Mouse (Mus musculus) C2C12 (cell line): Measurements from ENCODE around the gene Hmgcs1.

ENCODE experiments used
- CEBPB ChIP-seq: IDR thresholded peaks from one replicate; pipeline ENCODE4 v1.6.1; 2011; ENCODE audit warnings: low read depth, mild to moderate bottlenecking, control low read depth, moderate library complexity
- CTCF ChIP-seq: IDR thresholded peaks from one replicate; pipeline ENCODE4 v1.5.1; 2011; ENCODE audit not compliant: control insufficient read depth, insufficient read depth, insufficient read length
- FOSL1 ChIP-seq: IDR thresholded peaks from one replicate; pipeline ENCODE4 v1.8.0; 2011; ENCODE audit warnings: mild to moderate bottlenecking, low read length; ENCODE audit not compliant: poor library complexity, insufficient read depth, severe bottlenecking
- MAX ChIP-seq: IDR thresholded peaks from one replicate; pipeline ENCODE4 v1.6.1; 2011; ENCODE audit warnings: mild to moderate bottlenecking, control low read depth
- MYOD1 ChIP-seq: IDR thresholded peaks from one replicate; pipeline ENCODE4 v1.6.1; 2011; ENCODE audit warnings: low read depth; ENCODE audit not compliant: control insufficient read depth, insufficient read length
- MYOG ChIP-seq: IDR thresholded peaks from one replicate; pipeline ENCODE4 v1.6.1; 2011; ENCODE audit not compliant: control insufficient read depth, insufficient read length; ENCODE audit errors: extremely low read depth
- USF1 ChIP-seq: IDR thresholded peaks from one replicate; pipeline ENCODE4 v1.6.1; 2011; ENCODE audit warnings: low read depth, mild to moderate bottlenecking, control low read depth, moderate library complexity

DNA sequence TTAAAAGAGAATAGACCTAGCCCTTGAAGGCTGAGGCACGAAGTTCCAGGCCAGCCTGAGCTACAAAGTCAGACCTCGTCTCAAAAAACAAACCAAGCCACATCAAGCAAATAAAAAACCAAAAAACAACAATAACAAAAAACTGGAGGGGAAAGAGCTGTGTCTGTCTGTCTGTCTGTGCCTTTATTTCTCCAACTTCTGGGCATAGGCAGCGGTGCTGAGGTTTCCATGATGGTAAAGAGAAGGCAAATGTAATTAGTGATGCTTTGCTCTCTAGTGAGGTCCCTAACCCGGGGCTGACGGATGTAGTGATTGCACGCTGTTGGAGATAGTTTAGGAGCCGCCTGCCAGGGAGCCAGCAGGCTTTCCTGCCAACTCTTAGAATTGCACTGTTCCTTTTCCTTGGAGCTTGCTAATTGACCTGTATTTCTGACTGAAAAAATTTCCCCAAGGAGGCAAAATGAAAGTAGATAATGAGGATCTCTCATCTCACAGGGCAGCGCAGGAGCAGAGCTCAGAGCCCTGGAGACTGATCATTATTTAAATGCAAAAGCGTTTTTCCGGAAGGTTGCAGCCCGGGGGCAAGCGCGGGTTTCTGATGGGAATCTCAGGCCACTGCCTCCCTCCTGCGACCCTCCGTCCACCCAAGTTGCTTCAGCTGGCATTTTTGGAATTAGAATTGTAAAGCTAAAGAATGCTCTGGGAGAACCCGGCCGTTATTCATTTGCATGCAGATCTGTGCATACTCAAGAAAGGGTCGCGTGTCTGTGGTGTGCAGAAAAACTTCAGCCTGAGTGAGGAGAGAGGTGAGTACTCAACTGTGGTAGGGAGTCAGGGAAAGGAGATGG is 51.4 kb downstream of the Hmgcs1 start:
- no peak for TF ChIP-seq CTCF
- no peak for TF ChIP-seq FOSL1
- TF ChIP-seq MYOG, result no peak
- no peak for TF ChIP-seq MAX
- TF ChIP-seq MYOD1, result no peak
- no peak for TF ChIP-seq USF1
- no peak for TF ChIP-seq CEBPB
